Mouse (Mus musculus): Measurements from ENCODE around the gene Wars. TPM values are rescaled to one million over a fixed set of nuclear protein-coding genes. Genes with fewer than 3 reads are reported as not detected.

Gene Wars
- total RNA-seq (2021) = 10 to 100 TPM; 59.0 to 63.1 TPM
- long read RNA-seq, experiment 1, transcript Wars-201 (10 exons, 2,831 nt) = major isoform, 66 of 91 reads
- long read RNA-seq, experiment 1, partial matches to known transcripts = 14 of 91 reads
- long read RNA-seq, experiment 1, other reads (novel, unspliced or antisense) = 11 of 91 reads
- long read RNA-seq, experiment 2, transcript Wars-201 (10 exons, 2,831 nt) = major isoform, 34 of 39 reads
- long read RNA-seq, experiment 2, partial matches to known transcripts = 2 of 39 reads
- long read RNA-seq, experiment 2, other reads (novel, unspliced or antisense) = 3 of 39 reads

GRCm38 (mm10) chr12:108893715-108894431 lies at the start of gene Wars:
Gene Wars, minus strand, starts transcription at chr12:108894174.
- DNase-seq = peak; percentile 96 to 97

- peak in 1 of 2 experiments; percentile 10 for DNase-seq
Observed at GRCm38 (mm10) chr12:108942203-108942923, 48.4 kb upstream of the Wars start.

- no peak for DNase-seq
Observed at GRCm38 (mm10) chr12:108941282-108941681, 47.3 kb upstream of the Wars start.

- DNase-seq = no peak
Observed at GRCm38 (mm10) chr12:108940255-108940654, 46.3 kb upstream of the Wars start.

- no peak for DNase-seq
Observed at GRCm38 (mm10) chr12:108939317-108939716, 45.3 kb upstream of the Wars start.

GRCm38 (mm10) chr12:108938844-108939243 lies 44.9 kb upstream of the Wars start:
- no peak for DNase-seq

- DNase-seq = no peak
Observed at GRCm38 (mm10) chr12:108937506-108937905, 43.5 kb upstream of the Wars start.

GRCm38 (mm10) chr12:108936834-108937233 lies 42.9 kb upstream of the Wars start:
- DNase-seq = no peak

GRCm38 (mm10) chr12:108934231-108934630 lies 40.3 kb upstream of the Wars start:
- DNase-seq = no peak

GRCm38 (mm10) chr12:108932113-108932512 lies 38.1 kb upstream of the Wars start:
- DNase-seq = no peak

- no peak for DNase-seq
Observed at GRCm38 (mm10) chr12:108931341-108932053, 37.5 kb upstream of the Wars start.

- no peak for DNase-seq
Observed at GRCm38 (mm10) chr12:108929475-108929874, 35.5 kb upstream of the Wars start.

- DNase-seq = no peak
Observed at GRCm38 (mm10) chr12:108928249-108928648, 34.3 kb upstream of the Wars start.

GRCm38 (mm10) chr12:108926606-108927111 lies 32.7 kb upstream of the Wars start:
- DNase-seq = no peak

GRCm38 (mm10) chr12:108918753-108919152 lies 24.8 kb upstream of the Wars start:
- DNase-seq = no peak

- DNase-seq = no peak
Observed at GRCm38 (mm10) chr12:108917509-108917908, 23.5 kb upstream of the Wars start.

- peak in 1 of 2 experiments; percentile 35 for DNase-seq
Observed at GRCm38 (mm10) chr12:108916447-108917042, 22.6 kb upstream of the Wars start.

GRCm38 (mm10) chr12:108915893-108916292 lies 21.9 kb upstream of the Wars start:
- no peak for DNase-seq

GRCm38 (mm10) chr12:108914709-108915340 lies 20.9 kb upstream of the Wars start:
- DNase-seq = no peak

GRCm38 (mm10) chr12:108914198-108914597 lies 20.2 kb upstream of the Wars start:
- DNase-seq = no peak

GRCm38 (mm10) chr12:108912442-108912841 lies 18.5 kb upstream of the Wars start:
- DNase-seq = no peak
